Mouse (Mus musculus) frontal cortex, postnatal 14 days (tissue): Measurements from ENCODE around the gene Etl4.

Experiments
- DNase-seq, 2 experiments: peaks; one replicate each; pipeline ENCODE4 v3.0.0; 2022; ENCODE audit warnings: low spot score in 2 of 2

Gene Etl4

GRCm38 (mm10) chr2:20520099-20520475 lies 610.5 kb downstream of the Etl4 start:
- no peak for DNase-seq

DNA sequence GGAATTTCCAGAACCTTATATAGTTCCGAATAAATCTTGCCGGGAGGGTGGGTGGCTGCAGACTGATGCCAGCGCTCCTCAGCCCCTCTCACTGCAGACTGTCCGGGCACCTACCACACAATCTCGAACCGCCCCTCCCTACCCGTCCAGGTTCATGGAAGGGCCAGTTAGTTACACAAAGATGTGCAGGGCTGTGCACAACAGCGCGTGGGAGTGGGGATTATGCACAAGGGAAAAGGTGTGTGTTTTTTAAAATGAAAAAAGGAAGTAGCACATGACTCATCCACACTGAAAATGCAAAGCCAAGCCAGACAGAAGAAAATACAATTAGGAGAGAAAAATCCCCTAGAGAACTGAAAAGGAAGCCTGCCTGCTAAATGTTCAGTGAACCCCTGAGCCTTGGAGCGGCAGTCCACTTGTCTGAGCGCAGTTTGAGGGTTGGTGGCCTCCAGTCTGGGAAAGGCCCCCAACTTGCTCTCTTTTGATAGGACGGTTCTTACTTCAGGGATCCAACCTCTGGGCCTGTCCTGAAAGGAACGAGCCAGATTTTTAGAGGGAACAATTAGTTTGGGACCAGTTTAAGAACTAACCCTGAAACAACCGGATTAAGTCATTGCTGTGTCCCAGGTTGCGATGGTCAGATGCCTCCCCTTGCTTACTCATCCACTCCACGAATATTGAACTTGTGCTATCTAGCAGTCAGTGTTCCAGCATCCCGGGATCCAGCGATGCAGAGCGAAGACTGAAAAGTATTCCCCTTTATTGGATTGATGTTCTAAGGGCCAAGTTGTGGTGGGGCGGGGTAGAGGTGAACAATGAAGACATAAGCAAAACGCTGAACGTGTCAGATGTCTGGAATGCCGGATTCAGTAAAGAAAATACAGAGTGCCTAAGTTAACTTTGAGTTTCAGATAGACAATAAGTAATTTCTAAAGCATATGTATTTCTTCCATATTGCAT lies 611.3 kb downstream of the Etl4 start:
- DNase-seq, result no peak

DNA sequence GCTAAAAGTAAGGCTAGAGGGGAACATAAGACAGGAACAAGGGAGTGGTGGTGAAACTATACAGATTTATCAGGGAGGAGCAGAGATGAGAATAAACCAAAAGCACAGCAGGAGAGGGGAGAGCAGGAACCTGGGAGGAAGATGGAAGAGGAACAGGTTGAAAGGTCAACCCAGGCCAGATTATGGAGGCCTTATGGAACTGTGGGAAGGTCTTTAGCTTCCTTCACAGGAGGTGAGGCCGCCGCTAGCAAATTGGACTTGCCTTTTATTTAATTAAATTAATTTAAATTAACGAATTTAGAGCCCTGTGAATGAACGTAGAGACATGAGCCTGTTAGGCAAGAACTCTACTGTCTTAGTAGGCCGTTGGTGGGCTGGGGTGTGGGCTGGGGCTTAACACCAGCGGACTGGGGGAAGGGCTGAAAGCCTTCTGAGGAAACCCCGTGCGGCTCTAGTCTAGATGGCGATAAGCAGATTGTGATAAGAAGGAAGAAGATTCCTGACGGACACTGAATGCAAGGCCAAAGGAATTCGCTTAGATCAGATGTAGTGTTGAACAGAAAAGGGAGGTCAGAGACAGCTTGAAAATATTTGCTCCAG lies 612.2 kb downstream of the Etl4 start:
- no peak for DNase-seq

- DNase-seq, result no peak
Observed at GRCm38 (mm10) chr2:20523636-20524035, 614.1 kb downstream of the Etl4 start.

- no peak for DNase-seq
Observed at GRCm38 (mm10) chr2:20525879-20526593, 616.5 kb downstream of the Etl4 start.

DNA sequence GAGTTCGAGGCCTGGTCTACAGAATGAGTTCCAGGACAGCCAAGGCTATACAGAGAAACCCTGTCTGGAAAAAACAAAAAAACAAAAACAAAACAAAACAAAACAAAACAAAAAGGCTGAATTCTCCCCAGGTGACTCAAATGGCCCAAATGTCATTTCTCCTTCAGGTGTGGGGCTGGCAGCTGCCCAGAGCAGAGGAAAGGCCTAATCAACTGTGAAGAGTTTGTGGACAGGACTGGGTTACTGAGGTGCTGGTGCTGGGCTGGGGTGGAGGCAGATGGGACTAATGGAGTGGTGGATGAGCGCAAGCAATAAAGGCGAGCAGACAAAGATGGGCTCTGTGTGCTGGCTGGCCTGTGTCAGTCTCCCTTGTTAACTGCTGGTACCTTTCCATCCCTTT lies 617.3 kb downstream of the Etl4 start:
- no peak for DNase-seq

DNA sequence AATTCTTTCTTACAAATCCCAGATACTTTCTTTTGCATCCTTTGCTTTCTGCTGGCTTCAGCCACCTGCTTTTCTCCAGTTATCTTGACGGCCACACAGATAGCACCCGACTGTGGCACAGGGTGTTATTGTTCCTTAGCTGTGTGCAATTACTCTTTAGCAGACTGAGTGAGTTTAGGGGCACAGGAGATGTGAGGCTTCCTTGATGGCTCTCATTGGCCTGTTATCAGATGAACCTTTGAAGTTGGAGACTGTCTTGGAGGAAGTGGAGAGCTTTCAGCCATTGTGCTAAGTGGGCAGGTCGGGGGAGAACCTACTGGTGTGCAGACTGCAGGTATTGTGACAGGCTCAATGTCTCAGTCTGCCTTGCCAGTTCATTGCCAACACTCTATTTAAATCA lies 623.0 kb downstream of the Etl4 start:
- DNase-seq, result no peak

GRCm38 (mm10) chr2:20537785-20538184 lies 628.2 kb downstream of the Etl4 start:
- no peak for DNase-seq

- DNase-seq, result no peak
Observed at GRCm38 (mm10) chr2:20538871-20539270, 629.3 kb downstream of the Etl4 start.

GRCm38 (mm10) chr2:20541261-20541660 lies 631.7 kb downstream of the Etl4 start:
- DNase-seq, result no peak

DNA sequence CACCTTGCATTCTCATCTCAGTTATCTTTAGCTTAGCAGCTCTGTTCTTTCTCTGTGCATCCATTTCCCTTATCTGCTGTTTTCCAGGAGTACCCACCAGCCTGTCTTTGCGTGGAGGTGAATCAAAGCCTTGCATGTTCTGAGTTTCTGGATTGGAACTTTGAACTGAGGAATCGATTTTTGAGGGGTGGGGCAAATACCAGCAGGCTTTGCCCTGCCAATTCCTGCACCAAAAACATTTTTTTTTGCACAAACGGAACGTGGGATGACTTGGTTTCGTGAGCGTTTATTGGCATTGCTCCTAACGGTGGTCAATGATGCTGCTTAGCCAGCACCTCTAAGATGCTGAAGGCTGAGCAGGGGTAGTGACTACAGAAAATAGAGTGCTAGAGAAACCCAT lies 632.7 kb downstream of the Etl4 start:
- no peak for DNase-seq

DNA sequence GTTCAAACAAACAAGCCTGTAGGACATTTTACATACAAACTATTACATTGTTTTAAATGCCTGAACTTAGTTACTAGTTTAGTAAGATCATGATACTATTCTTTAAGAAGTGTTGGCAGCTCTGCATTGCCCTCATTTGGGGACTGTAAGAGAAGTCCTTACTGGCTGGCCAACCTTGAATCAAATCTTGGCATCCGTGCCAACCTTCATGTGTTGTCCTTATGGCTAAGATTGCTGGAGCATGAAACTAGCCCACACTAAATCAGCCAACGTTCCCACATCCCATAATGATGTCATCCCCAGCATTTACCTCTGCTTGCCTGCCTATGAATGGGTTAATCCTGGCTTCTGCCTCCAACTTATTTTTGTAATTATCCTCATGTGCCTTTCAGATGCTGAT lies 636.0 kb downstream of the Etl4 start:
- DNase-seq, result no peak

GRCm38 (mm10) chr2:20546496-20547348 lies 637.1 kb downstream of the Etl4 start:
- DNase-seq, result no peak

DNA sequence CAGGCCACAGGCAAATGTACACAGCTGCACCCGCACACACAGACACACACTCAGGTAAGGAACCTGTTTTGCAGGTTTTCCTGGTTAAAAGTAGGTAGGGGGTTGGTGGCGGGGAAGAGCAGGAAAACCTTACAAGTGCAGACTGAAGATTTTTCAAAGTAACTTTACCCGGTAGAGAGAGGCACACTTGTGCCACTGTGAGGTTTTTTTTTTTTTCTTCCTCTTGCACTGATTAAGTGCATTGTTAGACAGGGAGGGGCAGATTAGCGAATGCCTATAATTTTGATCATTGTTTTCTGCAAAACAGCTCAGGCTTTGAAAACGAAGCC lies 637.7 kb downstream of the Etl4 start:
- DNase-seq, result no peak

DNA sequence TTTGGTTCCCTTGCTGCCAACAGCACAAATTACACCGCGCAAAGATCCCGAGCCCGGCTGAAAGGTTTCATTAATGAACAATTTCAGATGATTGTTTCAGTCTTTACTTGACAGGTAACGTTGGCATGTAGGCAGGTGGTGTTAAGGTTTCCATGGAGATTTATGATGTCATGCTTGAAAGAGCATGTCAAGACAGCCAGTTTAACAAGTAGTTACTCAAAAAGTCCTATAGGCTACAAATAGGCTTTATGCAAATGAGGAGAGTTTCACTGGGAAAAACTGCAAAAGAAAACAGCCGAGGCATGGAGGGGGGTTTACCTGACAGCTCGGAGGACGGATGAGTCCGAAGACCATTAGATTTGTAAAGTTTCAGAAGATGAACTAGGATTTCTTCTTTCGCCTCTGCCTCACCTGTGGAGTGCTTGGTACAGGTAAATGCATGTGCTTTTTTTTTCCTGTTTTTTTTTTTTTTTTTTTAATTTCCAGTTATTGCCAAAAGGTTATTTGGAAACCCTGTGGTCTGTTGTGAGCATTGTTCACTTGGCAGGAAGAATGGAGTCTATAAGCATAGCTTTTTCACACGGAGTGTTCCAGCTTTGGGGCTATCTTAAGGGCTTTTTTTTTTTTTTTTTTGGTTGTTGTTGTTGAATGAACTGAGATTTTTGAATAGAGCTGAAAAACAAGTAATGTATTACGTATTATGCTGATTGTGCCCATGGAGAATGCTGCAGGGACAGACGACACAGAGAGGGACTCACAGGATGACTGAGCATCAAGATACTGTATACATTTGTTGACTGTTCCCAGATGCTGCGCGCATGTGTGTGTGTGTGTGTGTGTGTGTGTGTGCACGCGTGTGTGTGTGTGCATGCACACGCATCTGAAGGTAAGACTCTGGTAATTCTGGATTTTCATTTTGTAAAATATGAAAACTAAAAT lies 638.4 kb downstream of the Etl4 start:
- no peak for DNase-seq

DNA sequence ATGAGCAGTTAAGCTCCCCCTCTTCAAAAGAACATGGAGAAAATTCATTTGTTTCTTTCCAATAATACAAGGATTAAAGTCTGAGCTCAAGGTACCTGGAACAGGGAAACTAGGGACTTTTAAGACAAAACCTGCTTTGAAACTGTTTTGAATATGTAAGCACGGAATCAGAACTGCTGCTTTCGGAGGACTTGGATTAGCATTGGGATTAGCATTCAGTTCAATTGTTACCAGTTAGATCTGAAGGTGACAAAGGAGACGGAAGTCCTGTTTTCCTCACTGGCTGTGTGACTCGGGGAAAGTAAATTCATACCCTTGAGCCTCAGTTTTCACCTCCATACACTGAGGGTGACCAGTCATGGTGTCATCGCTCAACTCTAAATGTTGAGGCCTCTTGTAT lies 639.5 kb downstream of the Etl4 start:
- DNase-seq, result no peak

- DNase-seq, result no peak
Observed at GRCm38 (mm10) chr2:20549996-20550395, 640.4 kb downstream of the Etl4 start.

DNA sequence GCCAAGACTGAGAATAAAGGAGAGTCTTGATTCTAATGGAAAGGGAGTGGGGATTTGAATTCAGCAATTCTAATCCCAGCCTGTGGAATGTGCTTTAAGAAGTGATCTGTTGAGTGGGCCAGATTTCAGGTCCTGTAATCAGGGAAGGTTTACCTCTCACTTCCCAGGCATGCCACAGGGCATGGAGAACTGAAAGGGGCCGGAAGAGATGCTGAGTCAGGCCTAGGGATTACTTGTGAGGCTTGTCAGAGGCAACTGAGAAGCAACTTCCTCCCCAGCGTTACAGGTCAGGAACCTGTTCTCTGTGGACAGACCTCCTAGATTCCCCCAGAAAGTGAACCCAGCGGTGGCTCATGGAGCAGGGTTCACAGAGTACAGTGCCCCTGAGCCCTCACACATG lies 646.1 kb downstream of the Etl4 start:
- no peak for DNase-seq

GRCm38 (mm10) chr2:20559083-20559482 lies 649.5 kb downstream of the Etl4 start:
- DNase-seq, result no peak

GRCm38 (mm10) chr2:20559723-20560122 lies 650.1 kb downstream of the Etl4 start:
- no peak for DNase-seq

GRCm38 (mm10) chr2:20560581-20560980 lies 651.0 kb downstream of the Etl4 start:
- no peak for DNase-seq
